ENCODE assay signal across 11 mouse cellular contexts in the genomic region with DNA sequence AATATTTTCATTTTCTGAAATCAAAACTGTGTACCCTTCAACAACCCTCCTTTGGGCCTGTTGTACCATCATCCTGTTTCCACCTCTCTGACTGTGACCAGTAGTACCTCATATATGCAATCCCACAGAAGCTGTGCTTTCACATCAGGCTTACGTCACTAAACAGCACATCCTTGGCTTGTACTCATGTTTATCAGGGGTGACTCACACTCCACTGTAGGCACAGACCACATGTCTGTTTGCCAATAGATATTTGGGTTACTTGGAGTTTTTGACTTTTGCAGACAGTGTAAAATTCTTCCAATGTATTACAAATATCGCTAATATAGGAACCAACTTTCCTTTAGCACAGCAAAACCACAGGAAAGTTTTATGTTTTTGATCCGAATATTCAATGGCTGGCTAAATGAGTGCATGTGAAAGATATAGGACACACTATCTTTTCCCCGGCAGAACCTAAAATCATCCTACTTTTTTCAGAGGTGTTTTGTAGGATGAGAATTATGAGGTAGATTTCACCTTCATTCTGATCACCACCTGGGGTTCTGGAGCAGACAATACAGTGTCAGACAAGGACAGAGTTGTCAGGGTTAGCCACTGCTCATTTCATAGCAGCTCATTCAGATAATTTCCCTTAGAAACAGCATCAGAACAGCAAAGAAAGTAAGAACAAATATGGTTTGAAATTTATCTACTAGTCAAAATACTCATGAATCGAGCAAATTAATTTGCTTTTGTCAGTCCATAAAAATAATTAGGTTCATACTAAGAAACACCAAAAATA. TPM values are rescaled to one million over a fixed set of nuclear protein-coding genes. Genes with fewer than 3 reads are reported as not detected.
DNase-seq lines count a peak whose midpoint lies in the region; ATAC-seq and TF ChIP-seq lines count a peak whose summit lies in the region.
"Had no signal": no experiment of that assay in that cellular context is flagged by ENCODE, and none has a peak within 500 bp of the region (broad histone marks: within the 10 kb centered on the region; RNA-seq: fewer than 3 reads in every experiment).

No protein-coding gene starts in this region.

- ATAC-seq in liver, embryonic 13.5 days (ENCODE audit: low read depth), result peak; percentile 98
- ATAC-seq in stomach, postnatal 0 days (ENCODE audit: low FRiP score, low TSS enrichment), result 0 out of 2 replicates have a peak, but pooled peaks have one; percentile 63
- ATAC-seq in midbrain, embryonic 14.5 days (ENCODE audit: low FRiP score, low TSS enrichment), result no peak

- peak overlapping the region; percentile 53 for H3K9ac ChIP-seq in liver, embryonic 13.5 days
- no peak overlapping the region for H3K9ac ChIP-seq in stomach, postnatal 0 days (ENCODE audit: low read length)
- no peak overlapping the region for H3K9ac ChIP-seq in midbrain, embryonic 14.5 days (replicated peaks; ENCODE audit: low read length)
- H3K9ac ChIP-seq: limb, embryonic 12.5 days had no signal

- no peak for TF ChIP-seq CTCF in stomach, postnatal 0 days (IDR thresholded peaks at IDR 0.05; ENCODE audit: low read depth)

- DNase-seq in ovary, adult 18-20 months (ENCODE audit: low spot score), result peak; percentile 30
- no peak for DNase-seq in ovary, postnatal 14 days (ENCODE audit: low spot score)
- peak; percentile 52 to 56 for DNase-seq in adrenal gland, postnatal 36 days
- peak; percentile 70 for DNase-seq in liver, embryonic 13.5 days
- DNase-seq in stomach, postnatal 0 days (ENCODE audit: low spot score), result no peak
- no peak for DNase-seq in midbrain, embryonic 14.5 days
- no peak for DNase-seq in kidney, adult 9 months
- DNase-seq in kidney, adult 18-20 months, result no peak
- DNase-seq: cerebellum, postnatal 10 days; right cerebral cortex, postnatal 25 days had no signal

- no peak overlapping the region; the same call in 1 of the 2 replicates for H3K4me3 ChIP-seq in liver, embryonic 13.5 days (replicated peaks)
- H3K4me3 ChIP-seq in stomach, postnatal 0 days (ENCODE audit: low read depth, low read length), result no peak overlapping the region
- H3K4me3 ChIP-seq in midbrain, embryonic 14.5 days (replicated peaks; ENCODE audit: low read depth, low read length), result no peak overlapping the region
- H3K4me3 ChIP-seq: limb, embryonic 12.5 days had no signal

- H3K4me1 ChIP-seq in liver, embryonic 13.5 days (replicated peaks), result peaks cover 59% of the 10 kb centered on the region
- H3K4me1 ChIP-seq in stomach, postnatal 0 days (replicated peaks; ENCODE audit: control insufficient read depth, insufficient read depth), result no peaks in the 10 kb centered on the region
- no peaks in the 10 kb centered on the region for H3K4me1 ChIP-seq in midbrain, embryonic 14.5 days (ENCODE audit: control insufficient read depth, insufficient read depth, low read length)

- TF ChIP-seq EP300 in stomach, postnatal 0 days (optimal IDR thresholded peaks at IDR 0.05), result no peak

- H3K27me3 ChIP-seq in liver, embryonic 13.5 days, result no peaks in the 10 kb centered on the region
- no peaks in the 10 kb centered on the region for H3K27me3 ChIP-seq in stomach, postnatal 0 days (ENCODE audit: control insufficient read depth, insufficient read depth, low read length)
- H3K27me3 ChIP-seq in midbrain, embryonic 14.5 days (ENCODE audit: control insufficient read depth, insufficient read depth, low read length), result no peaks in the 10 kb centered on the region
- H3K27me3 ChIP-seq: limb, embryonic 12.5 days had no signal

- peak overlapping the region; percentile 42 for H3K4me2 ChIP-seq in liver, embryonic 13.5 days
- no peak overlapping the region for H3K4me2 ChIP-seq in stomach, postnatal 0 days (replicated peaks; ENCODE audit: low read depth)
- H3K4me2 ChIP-seq in midbrain, embryonic 14.5 days (ENCODE audit: low read length), result no peak overlapping the region
- H3K4me2 ChIP-seq: limb, embryonic 12.5 days had no signal

- peak overlapping the region; percentile 89 for H3K27ac ChIP-seq in liver, embryonic 13.5 days
- H3K27ac ChIP-seq in stomach, postnatal 0 days (replicated peaks), result no peak overlapping the region
- H3K27ac ChIP-seq in midbrain, embryonic 14.5 days (replicated peaks; ENCODE audit: low read depth, low read length), result no peak overlapping the region
- H3K27ac ChIP-seq: limb, embryonic 12.5 days had no signal

- 41% methylated on average over 5 of the region's 5 CpGs for WGBS in liver, embryonic 13.5 days (ENCODE audit: insufficient replicate concordance)
- 75% methylated on average over 5 of the region's 5 CpGs for WGBS in stomach, postnatal 0 days
- 94% methylated on average over 5 of the region's 5 CpGs for WGBS in midbrain, embryonic 14.5 days

- H3K9me3 ChIP-seq in liver, embryonic 13.5 days (replicated peaks), result no peaks in the 10 kb centered on the region
- H3K9me3 ChIP-seq in stomach, postnatal 0 days (ENCODE audit: control insufficient read depth, low read length), result no peaks in the 10 kb centered on the region
- H3K9me3 ChIP-seq in midbrain, embryonic 14.5 days (ENCODE audit: control insufficient read depth, low read length), result no peaks in the 10 kb centered on the region
- H3K9me3 ChIP-seq: limb, embryonic 12.5 days had no signal

- H3K36me3 ChIP-seq in liver, embryonic 13.5 days, result peaks cover 19% of the 10 kb centered on the region
- H3K36me3 ChIP-seq in stomach, postnatal 0 days (ENCODE audit: control insufficient read depth, insufficient read depth, low read length), result no peaks in the 10 kb centered on the region; the same call in 1 of the 2 replicates
- H3K36me3 ChIP-seq in midbrain, embryonic 14.5 days (ENCODE audit: control insufficient read depth, insufficient read depth, low read length), result 0 out of 2 replicates have a peak, but pooled peaks cover 10% of the 10 kb centered on the region

RNA-seq across cellular contexts. Expression of a gene that starts 30.4 kb away (rescaled TPM):
- total RNA-seq in adrenal gland, postnatal 36 days (2021), result 10 to 100 TPM; 80.9 to 94.7 TPM
- polyA plus RNA-seq in liver, embryonic 13.5 days (2015; fragmentation: Nextera tagmentation; extraction: Ambion mirVana), result 27.4 and 31.4 TPM in 2 replicates
- 31.7 and 35.8 TPM in 2 replicates for polyA plus RNA-seq in stomach, postnatal 0 days (2015; fragmentation: Nextera tagmentation; extraction: Ambion mirVana)
- 27.6 and 33.0 TPM in 2 replicates for polyA plus RNA-seq in midbrain, embryonic 14.5 days (2014; fragmentation: Nextera tagmentation; extraction: Ambion mirVana)

RNA-seq across cellular contexts. Expression of a gene that starts 30.5 kb away (rescaled TPM):
- total RNA-seq in adrenal gland, postnatal 36 days (2021), result 10 to 100 TPM; 19.0 to 22.9 TPM
- polyA plus RNA-seq in liver, embryonic 13.5 days (2015; fragmentation: Nextera tagmentation; extraction: Ambion mirVana), result 27.1 and 27.8 TPM in 2 replicates
- polyA plus RNA-seq in stomach, postnatal 0 days (2015; fragmentation: Nextera tagmentation; extraction: Ambion mirVana), result 20.7 and 20.9 TPM in 2 replicates
- polyA plus RNA-seq in midbrain, embryonic 14.5 days (2014; fragmentation: Nextera tagmentation; extraction: Ambion mirVana), result 40.3 and 45.4 TPM in 2 replicates

Comparison
In these comparisons a context has a peak if more than half of its experiments do, and no peak if none do; other contexts are left out.
1. DNase-seq: peak in ovary, adult 18-20 months (single experiment), adrenal gland, postnatal 36 days (2 of 2) and liver, embryonic 13.5 days (single experiment); none in ovary, postnatal 14 days (single experiment), stomach, postnatal 0 days (single experiment), midbrain, embryonic 14.5 days (single experiment), kidney, adult 9 months (single experiment) and kidney, adult 18-20 months (single experiment).